9 mouse cellular contexts compared by ENCODE assay signal in the genomic region with DNA sequence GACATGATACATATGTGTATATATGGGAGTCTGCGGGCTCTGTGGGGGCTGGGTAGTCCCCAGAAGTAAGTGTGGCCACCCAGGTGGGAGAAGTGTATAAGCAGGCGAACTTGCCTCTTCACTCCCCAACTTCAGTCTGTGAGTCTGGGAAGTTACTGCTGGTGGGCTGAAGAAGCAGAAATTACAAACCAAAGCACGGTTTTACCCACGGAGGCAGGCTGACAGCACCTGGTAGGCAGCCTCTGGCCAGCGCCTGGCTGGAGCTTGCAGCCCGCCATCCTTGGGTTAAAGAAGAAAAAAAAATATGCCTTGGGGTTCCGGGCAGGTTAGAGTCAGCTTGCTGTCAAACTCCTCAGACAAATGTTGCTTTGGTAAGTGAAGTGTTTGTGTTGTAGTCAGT.
DNase-seq lines count a peak whose midpoint lies in the region; ATAC-seq lines count a peak whose summit lies in the region.
"Had no signal": no experiment of that assay in that cellular context is flagged by ENCODE, and none has a peak within 500 bp of the region (broad histone marks: within the 10 kb centered on the region; RNA-seq: fewer than 3 reads in every experiment).

No protein-coding gene starts in this region.

- no peak for DNase-seq in lung, postnatal 10 days
- DNase-seq in forebrain, embryonic 10.5 days (ENCODE audit: extremely low spot score, low spot score), result no peak
- no peak for DNase-seq in frontal cortex, postnatal 14 days (ENCODE audit: low spot score in 2 of 2)
- no peak for DNase-seq in cerebellum, adult 18-20 months
- no peak for DNase-seq in layer of hippocampus, adult 9-10 months (ENCODE audit: low spot score)

- H3K9ac ChIP-seq in lung, embryonic 15.5 days, result peak overlapping the region; percentile 69
- H3K9ac ChIP-seq in limb, embryonic 12.5 days (replicated peaks), result peak overlapping the region; percentile 79
- H3K9ac ChIP-seq in stomach, embryonic 16.5 days (ENCODE audit: low read length), result peak overlapping the region; percentile 91

- H3K9me3 ChIP-seq in lung, embryonic 15.5 days, result no peaks in the 10 kb centered on the region
- no peaks in the 10 kb centered on the region for H3K9me3 ChIP-seq in forebrain, embryonic 10.5 days
- no peaks in the 10 kb centered on the region for H3K9me3 ChIP-seq in limb, embryonic 12.5 days
- no peaks in the 10 kb centered on the region for H3K9me3 ChIP-seq in stomach, embryonic 16.5 days (replicated peaks; ENCODE audit: control insufficient read depth, low read length)

- peak overlapping the region; percentile 74 for H3K4me3 ChIP-seq in lung, embryonic 15.5 days
- peak overlapping the region; percentile 77 for H3K4me3 ChIP-seq in forebrain, embryonic 10.5 days
- H3K4me3 ChIP-seq in limb, embryonic 12.5 days (replicated peaks), result peak overlapping the region; percentile 69
- peak overlapping the region; percentile 77 for H3K4me3 ChIP-seq in stomach, embryonic 16.5 days (replicated peaks; ENCODE audit: low read length)
- H3K4me3 ChIP-seq: erythroblast, embryonic 14.5 days had no signal

- H3K4me1 ChIP-seq in lung, embryonic 15.5 days, result peaks cover 55% of the 10 kb centered on the region
- peaks cover 59% of the 10 kb centered on the region for H3K4me1 ChIP-seq in forebrain, embryonic 10.5 days
- H3K4me1 ChIP-seq in limb, embryonic 12.5 days (replicated peaks), result peaks cover 48% of the 10 kb centered on the region
- H3K4me1 ChIP-seq in stomach, embryonic 16.5 days (ENCODE audit: control insufficient read depth, insufficient read depth, low read length), result peaks cover 32% of the 10 kb centered on the region

- H3K27ac ChIP-seq in lung, embryonic 15.5 days, result peak overlapping the region; percentile 98
- peak overlapping the region; percentile 98 for H3K27ac ChIP-seq in forebrain, embryonic 10.5 days
- H3K27ac ChIP-seq in limb, embryonic 12.5 days, result peak overlapping the region; percentile 99
- H3K27ac ChIP-seq in stomach, embryonic 16.5 days (ENCODE audit: low read length), result peak overlapping the region; percentile 99

- H3K36me3 ChIP-seq in lung, embryonic 15.5 days, result no peaks in the 10 kb centered on the region
- H3K36me3 ChIP-seq in forebrain, embryonic 10.5 days (replicated peaks), result peaks cover 16% of the 10 kb centered on the region
- H3K36me3 ChIP-seq in limb, embryonic 12.5 days, result peaks cover 15% of the 10 kb centered on the region; the same call in 1 of the 2 replicates
- H3K36me3 ChIP-seq in stomach, embryonic 16.5 days (ENCODE audit: control insufficient read depth, insufficient read depth, low read length), result no peaks in the 10 kb centered on the region

- ATAC-seq in lung, embryonic 15.5 days (ENCODE audit: borderline replicate concordance, extremely low read depth, low FRiP score, low TSS enrichment), result no peak
- ATAC-seq in limb, embryonic 12.5 days (ENCODE audit: insufficient number of reproducible peaks, insufficient read depth, low FRiP score, low TSS enrichment, low read depth), result no peak
- no peak for ATAC-seq in stomach, embryonic 16.5 days (ENCODE audit: insufficient read depth, low FRiP score)

- H3K27me3 ChIP-seq in lung, embryonic 15.5 days, result no peaks in the 10 kb centered on the region
- peaks cover 17% of the 10 kb centered on the region for H3K27me3 ChIP-seq in forebrain, embryonic 10.5 days (ENCODE audit: poor library complexity, severe bottlenecking)
- no peaks in the 10 kb centered on the region for H3K27me3 ChIP-seq in limb, embryonic 12.5 days
- H3K27me3 ChIP-seq in stomach, embryonic 16.5 days (ENCODE audit: control insufficient read depth, insufficient read depth, low read length), result no peaks in the 10 kb centered on the region

- 2% methylated on average over 7 of the region's 7 CpGs for WGBS in lung, embryonic 15.5 days
- WGBS in forebrain, embryonic 10.5 days, result 10% methylated on average over 7 of the region's 7 CpGs
- 1% methylated on average over 7 of the region's 7 CpGs for WGBS in limb, embryonic 12.5 days
- WGBS in stomach, embryonic 16.5 days, result 3% methylated on average over 7 of the region's 7 CpGs

- H3K4me2 ChIP-seq in lung, embryonic 15.5 days, result peak overlapping the region; percentile 83
- H3K4me2 ChIP-seq in limb, embryonic 12.5 days, result peak overlapping the region; percentile 89
- H3K4me2 ChIP-seq in stomach, embryonic 16.5 days (ENCODE audit: low read depth, low read length), result peak overlapping the region; percentile 82
